Mouse (Mus musculus): Measurements from ENCODE around the gene Oaf. TPM values are rescaled to one million over a fixed set of nuclear protein-coding genes. Genes with fewer than 3 reads are reported as not detected.

The Oaf gene
- polyA plus RNA-seq, 1 experiment from 2014 or later: 28.6 TPM

DNA sequence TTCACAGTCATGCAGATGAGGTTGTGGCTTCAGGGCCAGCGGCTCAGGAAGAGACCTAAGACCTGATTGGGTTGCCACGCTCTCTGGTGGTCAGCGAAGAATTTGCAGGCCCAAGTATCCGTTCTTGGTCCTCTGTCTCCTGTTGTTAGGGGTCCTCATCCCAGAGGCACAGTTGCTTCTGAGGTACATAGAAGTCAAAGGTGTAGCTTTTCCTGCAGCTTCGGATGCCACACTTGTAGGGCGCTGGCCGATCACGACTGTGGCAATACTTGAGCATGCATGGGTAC lies 17.3 kb downstream of the Oaf start:
- WGBS: 37% methylated on average over 8 of the region's 8 CpGs
- Histone ChIP-seq H3K9ac (ENCODE audit: low read length) (no peak overlapping the region), H3K27ac (ENCODE audit: low read depth, low read length) (no peak overlapping the region), H3K4me2 (no peak overlapping the region), H3K27me3 (ENCODE audit: control insufficient read depth, insufficient read depth, low read length) (no peaks in the 10 kb centered on the region), H3K9me3 (ENCODE audit: control insufficient read depth, low read length) (no peaks in the 10 kb centered on the region), H3K36me3 (ENCODE audit: control insufficient read depth, insufficient read depth, low read length) (no peaks in the 10 kb centered on the region), H3K4me1 (ENCODE audit: control insufficient read depth, insufficient read depth, low read length) (no peaks in the 10 kb centered on the region), H3K4me3 (ENCODE audit: low read depth, low read length) (no peak overlapping the region)
- ATAC-seq (ENCODE audit: low FRiP score) (no peak), DNase-seq (ENCODE audit: low spot score, missing footprints) (peak; percentile 84)

DNA sequence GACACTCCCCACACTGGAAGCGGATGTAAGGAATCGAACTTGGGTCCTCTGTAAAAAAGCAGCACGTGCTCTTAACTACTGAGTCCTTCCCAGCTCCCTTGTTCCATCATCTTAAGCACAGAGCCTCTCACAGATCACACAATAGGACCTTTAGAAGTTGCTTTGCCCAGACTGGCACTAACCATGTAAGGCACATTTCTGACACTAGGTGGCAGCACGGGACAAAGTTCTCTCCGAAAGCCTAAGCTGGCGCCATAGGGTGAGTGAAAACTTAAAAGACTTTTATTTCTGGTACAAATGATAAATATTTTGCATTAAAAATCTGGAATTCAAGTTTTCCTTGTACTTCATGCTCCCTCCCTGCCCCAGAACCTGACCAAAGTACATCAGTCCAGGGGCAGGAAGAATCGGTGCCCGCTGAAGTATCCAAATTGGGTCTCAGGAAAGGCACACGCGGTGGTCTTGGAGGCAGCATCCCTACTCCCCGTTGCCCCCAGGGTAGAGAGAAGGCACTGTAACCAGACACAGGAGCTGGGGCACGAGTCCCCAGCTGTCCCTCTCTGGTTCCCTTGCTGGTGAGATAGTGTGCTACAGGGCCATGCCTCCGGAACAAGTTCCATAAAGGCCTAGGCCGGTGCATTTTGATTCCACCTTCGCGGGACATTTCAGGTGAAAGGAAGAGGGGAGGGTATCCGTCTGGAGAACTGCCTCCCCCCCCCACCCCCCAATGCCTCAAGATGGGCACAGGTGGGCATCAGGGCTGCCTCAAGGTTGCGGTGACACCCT lies 17.9 kb downstream of the Oaf start:
- H3K4me2 ChIP-seq: no peak overlapping the region
- no peak overlapping the region for H3K27ac ChIP-seq (ENCODE audit: low read depth, low read length)
- WGBS: 33% methylated on average over 18 of the region's 18 CpGs
- H3K9me3 ChIP-seq (ENCODE audit: control insufficient read depth, low read length): no peaks in the 10 kb centered on the region
- no peak overlapping the region for H3K9ac ChIP-seq (ENCODE audit: low read length)
- no peaks in the 10 kb centered on the region for H3K36me3 ChIP-seq (ENCODE audit: control insufficient read depth, insufficient read depth, low read length)
- H3K4me1 ChIP-seq (ENCODE audit: control insufficient read depth, insufficient read depth, low read length): no peaks in the 10 kb centered on the region
- H3K27me3 ChIP-seq (ENCODE audit: control insufficient read depth, insufficient read depth, low read length): no peaks in the 10 kb centered on the region
- ATAC-seq (ENCODE audit: low FRiP score): no peak; the same call in 1 of the 2 replicates
- no peak overlapping the region for H3K4me3 ChIP-seq (ENCODE audit: low read depth, low read length)
- peak; percentile 100 for DNase-seq (ENCODE audit: low spot score, missing footprints)

DNA sequence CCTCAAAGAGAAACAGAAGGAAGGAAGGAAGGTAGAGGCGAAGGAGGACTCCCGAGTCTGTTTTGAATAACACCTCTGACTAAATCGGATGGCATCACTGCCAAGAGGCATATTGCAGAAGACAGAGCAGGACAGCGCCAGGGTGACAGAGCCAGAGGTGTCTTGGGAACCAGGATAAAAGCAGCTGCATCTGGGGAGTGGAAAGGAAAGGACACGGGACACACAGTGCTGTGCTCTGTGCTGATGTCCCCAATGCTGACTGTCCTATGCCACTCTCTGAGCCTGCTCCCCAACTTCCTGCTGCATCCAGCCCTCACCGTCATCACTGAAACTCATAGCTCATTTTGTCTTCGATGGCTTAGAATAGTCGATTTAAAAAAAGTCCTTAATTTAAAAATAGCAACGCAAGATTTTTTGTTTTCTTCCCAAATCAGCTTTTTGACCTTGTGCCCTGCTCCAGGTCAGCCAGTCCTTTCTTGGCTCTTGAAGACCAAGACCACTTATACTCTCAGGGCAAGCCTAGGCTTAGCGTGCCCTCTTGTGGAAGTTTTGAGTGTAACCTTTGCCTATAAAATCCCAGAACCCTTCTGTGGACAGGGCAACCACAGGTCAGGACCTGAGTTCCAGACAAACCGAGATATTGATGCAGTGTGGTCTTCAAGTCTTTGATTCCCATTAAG lies 28.8 kb downstream of the Oaf start:
- H3K4me2 ChIP-seq: no peak overlapping the region
- H3K27ac ChIP-seq (ENCODE audit: low read depth, low read length): no peak overlapping the region
- ATAC-seq (ENCODE audit: low FRiP score) (no peak), DNase-seq (ENCODE audit: low spot score, missing footprints) (peak; percentile 95)
- H3K4me3 ChIP-seq (ENCODE audit: low read depth, low read length): no peak overlapping the region
- H3K27me3 ChIP-seq (ENCODE audit: control insufficient read depth, insufficient read depth, low read length): peaks cover 5% of the 10 kb centered on the region
- no peaks in the 10 kb centered on the region for H3K36me3 ChIP-seq (ENCODE audit: control insufficient read depth, insufficient read depth, low read length)
- H3K9ac ChIP-seq (ENCODE audit: low read length): no peak overlapping the region
- peaks cover 11% of the 10 kb centered on the region for H3K4me1 ChIP-seq (ENCODE audit: control insufficient read depth, insufficient read depth, low read length)
- no peaks in the 10 kb centered on the region for H3K9me3 ChIP-seq (ENCODE audit: control insufficient read depth, low read length)
- 28% methylated on average over 11 of the region's 11 CpGs for WGBS

DNA sequence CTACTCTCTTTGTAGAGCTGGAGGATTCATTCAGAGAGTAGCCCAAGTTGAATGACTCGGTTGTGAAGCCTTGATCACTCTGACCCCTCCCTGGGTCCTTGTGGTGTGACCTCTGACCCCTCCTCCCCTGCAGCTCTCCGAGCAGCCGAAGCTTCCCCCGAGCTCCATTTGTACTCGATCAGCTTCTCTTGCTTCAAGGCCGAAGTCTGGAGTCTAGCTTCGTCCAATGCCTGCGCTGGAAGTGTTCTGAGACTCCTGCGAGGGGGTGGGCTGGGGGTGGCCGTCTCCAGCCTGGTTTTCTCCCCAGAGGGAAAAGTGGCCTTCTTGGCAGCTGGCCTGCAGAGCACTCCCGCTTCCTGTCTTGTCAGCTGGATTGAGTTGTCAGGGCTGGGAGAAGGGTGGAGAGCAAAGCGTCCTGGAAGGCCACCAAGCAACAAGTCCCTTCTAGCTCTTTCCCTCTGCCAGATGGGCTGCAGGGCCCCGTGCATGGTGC lies 29.5 kb downstream of the Oaf start, which contains the start of gene Pou2f3:
Gene Pou2f3, minus strand, starts transcription at position 180 of the 493 bp plus-strand sequence.
- ATAC-seq (ENCODE audit: low FRiP score): 0 out of 2 replicates have a peak, but pooled peaks have one; percentile 42
- H3K4me2 ChIP-seq: peak within 1 kb of the TSS; percentile 30
- H3K4me3 ChIP-seq (ENCODE audit: low read depth, low read length): no peak within 1 kb of the TSS
- 3% methylated on average over 13 of the region's 13 CpGs for WGBS
- no peaks in the 10 kb centered on the region for H3K36me3 ChIP-seq (ENCODE audit: control insufficient read depth, insufficient read depth, low read length)
- DNase-seq (ENCODE audit: low spot score, missing footprints): peak; percentile 90
- peaks cover 12% of the 10 kb centered on the region for H3K27me3 ChIP-seq (ENCODE audit: control insufficient read depth, insufficient read depth, low read length)
- no peak within 1 kb of the TSS for H3K27ac ChIP-seq (ENCODE audit: low read depth, low read length)
- H3K9ac ChIP-seq (ENCODE audit: low read length): 0 out of 2 replicates have a peak within 1 kb of the TSS, but pooled peaks have one; percentile 16
- H3K9me3 ChIP-seq (ENCODE audit: control insufficient read depth, low read length): no peaks in the 10 kb centered on the region
- H3K4me1 ChIP-seq (ENCODE audit: control insufficient read depth, insufficient read depth, low read length): peaks cover 16% of the 10 kb centered on the region

DNA sequence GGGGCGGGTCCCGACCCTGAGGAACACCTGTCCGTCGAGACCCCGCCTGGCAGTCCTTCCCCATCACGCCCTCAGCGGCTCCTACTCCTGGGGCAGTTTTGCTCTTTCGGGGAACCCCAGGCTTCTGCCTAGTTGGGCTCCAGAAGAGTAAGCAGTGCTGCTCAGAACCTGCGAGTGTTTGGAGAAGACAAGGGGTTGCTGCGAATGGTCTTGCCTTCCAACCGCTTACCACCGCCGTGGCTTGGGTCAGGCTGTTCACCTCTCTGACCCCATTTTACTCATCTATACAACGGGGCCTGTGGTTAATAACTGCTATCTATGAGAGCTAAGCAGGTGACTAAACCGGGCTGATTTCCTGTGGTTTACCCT lies 33.7 kb downstream of the Oaf start:
- Histone ChIP-seq H3K4me2 (peak overlapping the region; percentile 55), H3K9ac (ENCODE audit: low read length) (no peak overlapping the region; the same call in 1 of the 2 replicates), H3K36me3 (ENCODE audit: control insufficient read depth, insufficient read depth, low read length) (no peaks in the 10 kb centered on the region), H3K9me3 (ENCODE audit: control insufficient read depth, low read length) (no peaks in the 10 kb centered on the region), H3K4me3 (ENCODE audit: low read depth, low read length) (peak overlapping the region; percentile 30), H3K27ac (ENCODE audit: low read depth, low read length) (no peak overlapping the region), H3K27me3 (ENCODE audit: control insufficient read depth, insufficient read depth, low read length) (peaks cover 28% of the 10 kb centered on the region), H3K4me1 (ENCODE audit: control insufficient read depth, insufficient read depth, low read length) (peaks cover 16% of the 10 kb centered on the region)
- ATAC-seq (ENCODE audit: low FRiP score) (no peak), DNase-seq (ENCODE audit: low spot score, missing footprints) (peak; percentile 90)
- WGBS: 3% methylated on average over 15 of the region's 15 CpGs

DNA sequence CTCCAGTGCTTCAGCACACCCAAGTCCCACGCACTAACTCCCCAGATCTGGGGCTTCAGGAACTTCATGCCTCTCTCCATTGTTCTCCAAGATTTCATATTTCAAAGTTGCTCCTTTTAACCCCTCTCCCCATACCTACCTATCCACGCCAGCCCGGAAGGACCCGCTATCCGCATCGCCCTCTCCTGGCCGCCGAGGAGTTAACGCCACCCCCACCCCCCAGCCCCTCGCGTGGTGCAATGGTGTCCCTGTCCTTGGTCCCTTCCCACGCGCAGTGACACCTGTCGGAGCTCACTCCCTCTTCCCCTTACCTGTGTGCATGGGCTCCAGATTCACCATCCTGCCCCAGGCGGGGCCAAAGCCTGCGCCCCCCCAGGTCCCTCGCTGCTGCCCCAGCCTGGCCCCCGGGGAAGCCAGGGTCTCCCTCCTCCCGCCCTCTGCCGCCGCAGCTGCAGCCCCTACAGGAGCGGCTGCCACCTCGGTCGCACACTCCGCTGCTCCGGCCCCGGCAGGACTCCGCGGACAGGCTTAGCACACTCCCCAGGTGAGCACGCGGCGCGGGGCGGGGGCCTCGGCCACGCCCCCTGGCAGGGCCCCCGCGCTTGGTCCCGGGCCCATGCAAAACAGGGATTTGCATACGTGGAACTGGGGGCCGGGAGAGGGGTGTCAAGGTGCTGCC lies 34.2 kb downstream of the Oaf start:
- ATAC-seq (ENCODE audit: low FRiP score): 0 out of 2 replicates have a peak, but pooled peaks have one; percentile 19

DNA sequence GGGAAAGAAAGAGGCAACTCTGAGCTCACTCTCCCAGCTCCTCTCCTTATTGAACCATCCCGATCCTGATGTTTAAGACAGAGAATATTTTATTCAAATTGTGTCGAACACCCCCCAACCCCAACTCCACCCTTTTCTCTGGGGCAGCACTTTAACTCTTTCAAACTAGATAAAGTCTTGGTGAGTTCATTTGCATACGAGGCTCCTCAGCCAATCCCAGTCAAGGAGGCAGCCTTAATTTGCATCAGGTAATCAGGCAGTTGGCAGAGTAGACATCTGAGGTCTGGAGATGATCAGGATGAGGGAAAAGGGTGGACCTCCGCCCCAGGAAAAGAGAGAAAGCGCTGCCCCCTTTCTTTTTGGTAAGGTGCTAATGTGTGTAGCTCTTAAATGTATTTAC lies 39.5 kb downstream of the Oaf start:
- Histone ChIP-seq H3K4me2 (peak overlapping the region; percentile 8; the same call in 1 of the 2 replicates), H3K4me1 (ENCODE audit: control insufficient read depth, insufficient read depth, low read length) (no peaks in the 10 kb centered on the region), H3K27ac (ENCODE audit: low read depth, low read length) (no peak overlapping the region), H3K4me3 (ENCODE audit: low read depth, low read length) (no peak overlapping the region), H3K27me3 (ENCODE audit: control insufficient read depth, insufficient read depth, low read length) (peaks cover 16% of the 10 kb centered on the region), H3K9me3 (ENCODE audit: control insufficient read depth, low read length) (no peaks in the 10 kb centered on the region), H3K9ac (ENCODE audit: low read length) (no peak overlapping the region), H3K36me3 (ENCODE audit: control insufficient read depth, insufficient read depth, low read length) (no peaks in the 10 kb centered on the region)
- DNase-seq (ENCODE audit: low spot score, missing footprints) (no peak), ATAC-seq (ENCODE audit: low FRiP score) (no peak)
- 9% methylated on average over 5 of the region's 5 CpGs for WGBS

More for the DNA sequence above, 34.2 kb downstream of the Oaf start:
- H3K4me2 ChIP-seq: peak overlapping the region; percentile 55
- no peaks in the 10 kb centered on the region for H3K9me3 ChIP-seq (ENCODE audit: control insufficient read depth, low read length)
- peak overlapping the region; percentile 30 for H3K4me3 ChIP-seq (ENCODE audit: low read depth, low read length)
- no peak overlapping the region for H3K27ac ChIP-seq (ENCODE audit: low read depth, low read length)
- DNase-seq (ENCODE audit: low spot score, missing footprints): no peak
- H3K36me3 ChIP-seq (ENCODE audit: control insufficient read depth, insufficient read depth, low read length): no peaks in the 10 kb centered on the region
- H3K4me1 ChIP-seq (ENCODE audit: control insufficient read depth, insufficient read depth, low read length): peaks cover 12% of the 10 kb centered on the region
- WGBS: 2% methylated on average over 41 of the region's 41 CpGs
- H3K27me3 ChIP-seq (ENCODE audit: control insufficient read depth, insufficient read depth, low read length): peaks cover 28% of the 10 kb centered on the region
- peak overlapping the region; percentile 22; the same call in 1 of the 2 replicates for H3K9ac ChIP-seq (ENCODE audit: low read length)

DNA sequence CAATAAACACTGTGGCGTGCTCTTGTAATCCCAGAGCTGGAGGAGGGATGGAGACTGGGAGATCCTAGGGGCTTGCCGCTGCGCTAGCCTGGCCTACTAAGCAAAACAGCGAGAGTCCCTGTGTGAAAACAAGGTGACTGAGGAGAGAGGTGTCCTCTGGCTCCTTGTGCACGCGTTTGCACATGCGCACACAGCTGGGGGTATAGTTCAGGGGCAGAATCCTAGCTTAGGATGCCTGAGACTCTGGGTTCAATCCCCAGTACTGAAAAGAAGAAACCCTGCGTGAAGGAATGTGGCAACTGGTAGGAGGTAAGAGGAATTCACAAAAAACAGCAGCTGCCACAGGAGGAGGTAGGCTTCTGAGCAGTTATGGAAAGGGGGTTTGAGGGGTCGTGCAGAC lies 45.7 kb downstream of the Oaf start:
- no peak overlapping the region for H3K4me2 ChIP-seq
- WGBS: 14% methylated on average over 9 of the region's 9 CpGs
- H3K27ac ChIP-seq (ENCODE audit: low read depth, low read length): no peak overlapping the region
- H3K36me3 ChIP-seq (ENCODE audit: control insufficient read depth, insufficient read depth, low read length): no peaks in the 10 kb centered on the region
- ATAC-seq (ENCODE audit: low FRiP score) (no peak), DNase-seq (ENCODE audit: low spot score, missing footprints) (no peak)
- no peaks in the 10 kb centered on the region for H3K9me3 ChIP-seq (ENCODE audit: control insufficient read depth, low read length)
- H3K4me1 ChIP-seq (ENCODE audit: control insufficient read depth, insufficient read depth, low read length): peaks cover under 1% of the 10 kb centered on the region
- H3K4me3 ChIP-seq (ENCODE audit: low read depth, low read length): no peak overlapping the region
- no peak overlapping the region for H3K9ac ChIP-seq (ENCODE audit: low read length)
- peaks cover 3% of the 10 kb centered on the region; the same call in 1 of the 2 replicates for H3K27me3 ChIP-seq (ENCODE audit: control insufficient read depth, insufficient read depth, low read length)

Measured in midbrain, embryonic 11.5 days (tissue).